28 mouse cellular contexts compared by ENCODE assay signal in genomic region chr5:130707755-130708154, GRCm38 (mm10).
"Had no signal": no experiment of that assay in that cellular context is flagged by ENCODE, and none has a peak within 500 bp of the region (broad histone marks: within the 10 kb centered on the region; RNA-seq: fewer than 3 reads in every experiment).

No protein-coding gene starts in this region.

- H3K36me3 ChIP-seq: limb, embryonic 10.5 days; limb, embryonic 12.5 days; limb, embryonic 13.5 days; limb, embryonic 15.5 days; liver, embryonic 12.5 days; liver, embryonic 13.5 days; liver, embryonic 15.5 days; lung, embryonic 15.5 days; midbrain, embryonic 10.5 days; midbrain, embryonic 12.5 days; midbrain, embryonic 13.5 days; midbrain, embryonic 15.5 days; neural tube, embryonic 12.5 days had no signal

- H3K4me1 ChIP-seq: limb, embryonic 10.5 days; limb, embryonic 12.5 days; limb, embryonic 13.5 days; limb, embryonic 15.5 days; lung, embryonic 15.5 days; megakaryocyte, embryonic 14.5 days; midbrain, embryonic 10.5 days; midbrain, embryonic 12.5 days; midbrain, embryonic 13.5 days; midbrain, embryonic 15.5 days; neural tube, embryonic 12.5 days had no signal

- DNase-seq: left cerebral cortex, postnatal 4 days; liver; liver, embryonic 13.5 days; liver, postnatal 0 days; lung, adult 18-20 months; lung, adult 2 months; lung, embryonic 14.5 days; lung, postnatal 10 days; lung, postnatal 14 days; lung, postnatal 36 days; lung, postnatal 4 days; midbrain, embryonic 14.5 days had no signal

- H3K27ac ChIP-seq: limb, embryonic 10.5 days; limb, embryonic 12.5 days; limb, embryonic 13.5 days; limb, embryonic 15.5 days; liver, embryonic 12.5 days; liver, embryonic 13.5 days; liver, embryonic 14.5 days; liver, embryonic 15.5 days; lung, embryonic 15.5 days; macrophage; midbrain, embryonic 10.5 days; midbrain, embryonic 12.5 days; midbrain, embryonic 13.5 days; midbrain, embryonic 15.5 days; neural tube, embryonic 12.5 days had no signal

- H3K4me3 ChIP-seq: limb, embryonic 10.5 days; limb, embryonic 12.5 days; limb, embryonic 13.5 days; limb, embryonic 15.5 days; liver, embryonic 12.5 days; liver, embryonic 13.5 days; liver, embryonic 15.5 days; lung, embryonic 15.5 days; midbrain, embryonic 10.5 days; midbrain, embryonic 12.5 days; midbrain, embryonic 13.5 days; midbrain, embryonic 15.5 days; myocyte; neural tube, embryonic 12.5 days had no signal

- H3K27me3 ChIP-seq: limb, embryonic 12.5 days; limb, embryonic 13.5 days; limb, embryonic 15.5 days; liver, embryonic 12.5 days; liver, embryonic 13.5 days; liver, embryonic 15.5 days; lung, embryonic 15.5 days; megakaryocyte, embryonic 14.5 days; midbrain, embryonic 12.5 days; midbrain, embryonic 13.5 days; midbrain, embryonic 15.5 days; neural tube, embryonic 12.5 days had no signal

- H3K9me3 ChIP-seq: limb, embryonic 10.5 days; limb, embryonic 12.5 days; limb, embryonic 13.5 days; limb, embryonic 15.5 days; liver, embryonic 12.5 days; liver, embryonic 13.5 days; liver, embryonic 15.5 days; lung, embryonic 15.5 days; midbrain, embryonic 10.5 days; midbrain, embryonic 12.5 days; midbrain, embryonic 13.5 days; midbrain, embryonic 15.5 days; neural tube, embryonic 12.5 days had no signal
